Mouse (Mus musculus): ENCODE measurements around the gene Wapl.

- TF ChIP-seq CTCF (conservative IDR thresholded peaks at IDR 0.05; ENCODE audit: insufficient read depth, insufficient read length, low read depth, low read length): no peak
- TF ChIP-seq POLR2A (IDR thresholded peaks at IDR 0.05; ENCODE audit: low read depth, low read length): no peak
Observed at GRCm38 (mm10) chr14:34745401-34745800, 71.7 kb downstream of the Wapl start.

Measured in kidney, adult 2 months (tissue).